Mouse (Mus musculus): ENCODE results near the gene Cdk7.

Gene Cdk7

DNA sequence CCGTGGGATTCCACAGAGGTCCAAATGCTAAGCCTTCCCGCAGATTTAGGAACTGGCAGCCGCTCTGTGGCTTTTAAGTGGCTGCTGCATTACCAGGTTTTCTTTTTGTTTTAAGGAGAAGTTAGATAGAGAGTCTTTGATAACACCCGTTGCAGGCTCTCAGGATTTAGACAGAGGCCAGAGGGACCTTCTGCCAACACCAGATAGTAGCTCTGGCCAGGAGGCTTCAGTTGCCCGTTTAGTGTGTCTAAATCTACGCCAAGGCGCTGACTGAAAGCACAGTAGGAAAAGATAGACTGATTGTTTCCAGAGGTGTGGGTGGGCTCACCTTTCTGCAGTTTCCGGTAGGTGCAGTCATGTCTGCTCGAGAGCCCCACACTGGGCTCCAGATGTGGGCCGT lies 5.5 kb downstream of the Cdk7 start:
- DNase-seq (ENCODE audit: low spot score): no peak

DNA sequence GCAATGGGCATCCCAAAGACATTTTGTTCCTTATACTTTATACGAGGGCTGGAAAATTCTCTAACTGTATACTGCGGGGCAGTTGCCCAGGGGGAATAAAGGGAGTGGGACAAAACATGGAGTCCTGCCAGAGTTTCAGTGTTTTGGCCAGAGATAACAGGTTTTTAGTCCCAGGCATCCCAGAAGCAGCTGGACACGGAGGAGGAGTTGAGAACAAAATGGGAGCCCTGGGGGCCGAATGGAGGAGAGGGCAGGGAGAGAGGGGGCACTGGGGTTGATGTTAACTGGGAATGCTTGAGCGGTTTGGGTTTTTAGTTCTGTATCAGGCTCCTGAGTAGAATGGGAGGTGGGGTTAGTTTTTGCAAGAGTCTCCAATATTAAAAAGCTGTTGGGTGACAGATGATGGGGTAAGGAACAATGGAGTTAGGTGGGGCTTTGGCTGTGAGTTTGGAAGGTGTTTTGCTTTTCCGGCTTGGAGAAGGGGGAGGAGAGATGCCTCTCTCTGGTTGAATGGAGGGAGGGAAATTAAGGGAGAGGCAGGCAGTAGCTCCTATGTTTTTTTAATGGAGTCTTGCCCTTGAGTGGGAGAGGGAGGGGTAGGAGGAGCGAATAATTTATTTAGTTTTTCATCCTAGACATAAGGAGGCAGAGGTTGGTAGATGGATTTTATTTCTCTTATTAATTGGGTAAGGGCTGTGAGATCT lies 6.5 kb downstream of the Cdk7 start:
- no peak for DNase-seq (ENCODE audit: low spot score)

DNA sequence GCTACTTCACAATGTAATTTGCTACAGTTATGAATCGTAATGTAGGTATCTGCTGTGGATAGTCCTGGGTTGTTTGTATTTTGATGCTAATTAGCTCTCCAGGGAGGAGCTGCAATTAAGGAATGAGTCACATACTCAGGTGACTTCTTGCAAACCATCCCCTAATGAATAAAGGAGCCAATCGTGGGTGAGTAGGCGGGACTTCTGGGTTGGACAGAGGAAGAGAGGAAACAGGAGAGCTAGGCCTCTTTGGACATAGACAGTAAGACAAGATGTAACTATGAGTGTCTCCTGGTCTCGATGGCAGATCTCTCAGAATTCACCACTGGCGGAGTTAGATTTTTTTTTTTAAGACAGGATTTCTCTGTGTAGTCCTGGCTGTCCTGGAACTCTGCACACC lies 9.1 kb downstream of the Cdk7 start:
- no peak for DNase-seq (ENCODE audit: low spot score)

DNA sequence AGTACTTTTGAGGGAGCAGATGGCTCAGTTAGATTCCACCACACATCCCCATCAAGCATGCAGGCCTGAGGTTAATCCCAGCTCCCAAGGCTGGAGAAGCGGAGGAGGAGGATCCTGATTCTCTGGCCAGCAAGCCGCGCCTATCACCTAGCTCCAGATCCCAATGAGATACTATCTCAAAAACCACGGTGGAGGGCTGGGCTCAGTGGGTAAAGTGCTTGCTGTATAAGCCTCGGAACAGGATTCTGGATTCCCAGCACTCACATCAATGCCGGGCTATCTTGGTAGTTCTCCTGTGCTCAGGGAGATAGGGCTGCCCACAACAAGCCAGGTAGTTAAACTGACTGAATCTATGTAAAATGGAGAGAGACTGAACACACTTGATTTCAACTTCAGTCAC lies 15.3 kb downstream of the Cdk7 start:
- DNase-seq (ENCODE audit: low spot score): no peak

DNA sequence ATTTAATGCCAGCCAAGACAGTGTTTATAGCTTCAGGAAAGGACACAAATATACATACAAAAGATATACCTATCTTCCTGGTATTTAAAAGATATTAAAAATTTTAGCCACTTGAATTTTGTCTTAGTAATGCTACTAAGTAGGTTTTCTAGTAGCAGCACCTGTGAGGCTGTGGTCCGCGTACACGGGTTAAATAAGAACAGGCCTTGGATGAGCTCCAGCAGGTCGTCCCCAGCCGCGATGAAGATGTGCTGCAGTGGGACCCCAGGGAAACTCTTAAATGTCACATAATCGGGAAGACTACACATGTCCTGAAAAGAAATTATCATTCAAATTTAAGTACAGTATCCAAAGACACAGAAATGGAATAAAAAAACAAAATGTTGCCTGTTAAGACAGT lies 24.5 kb downstream of the Cdk7 start:
- no peak for DNase-seq (ENCODE audit: low spot score)

DNA sequence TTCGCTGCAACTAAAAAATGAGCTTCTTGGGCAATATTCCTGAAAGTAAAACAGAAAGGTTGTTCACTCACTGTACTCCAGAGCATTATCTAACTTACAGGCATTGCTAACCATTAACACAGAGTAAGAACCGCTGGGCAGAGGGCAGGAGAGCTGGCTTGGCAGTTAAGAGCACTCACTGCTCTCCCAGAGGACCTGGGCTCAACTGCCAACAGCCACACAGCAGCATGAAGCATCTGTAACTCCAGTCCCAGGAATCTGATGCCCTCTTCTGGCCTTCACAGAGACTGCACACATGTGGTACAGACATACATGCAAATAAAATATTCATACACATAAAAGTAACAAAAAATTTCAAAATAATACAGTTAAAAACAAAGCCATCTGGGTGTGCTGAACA lies 27.3 kb downstream of the Cdk7 start:
- no peak for DNase-seq (ENCODE audit: low spot score)

DNA sequence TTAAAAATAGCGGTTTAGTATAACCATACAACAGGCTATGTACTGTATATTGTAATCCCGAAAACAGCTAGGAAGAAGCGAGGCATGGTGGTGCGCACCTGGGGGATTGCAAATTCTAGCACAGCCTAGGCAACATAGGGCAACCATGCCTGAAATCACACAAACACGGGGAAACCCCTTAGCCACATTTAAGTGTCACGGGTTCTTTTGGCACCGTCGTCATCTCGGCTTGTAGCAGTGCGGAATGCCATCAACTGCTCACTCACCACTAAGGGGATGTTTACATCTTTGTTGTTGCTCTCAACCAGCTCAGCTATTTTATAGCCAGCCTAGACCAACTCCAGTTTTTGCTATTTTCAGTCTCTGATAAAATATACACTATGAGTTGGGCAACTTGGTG lies 31.9 kb downstream of the Cdk7 start:
- no peak for DNase-seq (ENCODE audit: low spot score)

DNA sequence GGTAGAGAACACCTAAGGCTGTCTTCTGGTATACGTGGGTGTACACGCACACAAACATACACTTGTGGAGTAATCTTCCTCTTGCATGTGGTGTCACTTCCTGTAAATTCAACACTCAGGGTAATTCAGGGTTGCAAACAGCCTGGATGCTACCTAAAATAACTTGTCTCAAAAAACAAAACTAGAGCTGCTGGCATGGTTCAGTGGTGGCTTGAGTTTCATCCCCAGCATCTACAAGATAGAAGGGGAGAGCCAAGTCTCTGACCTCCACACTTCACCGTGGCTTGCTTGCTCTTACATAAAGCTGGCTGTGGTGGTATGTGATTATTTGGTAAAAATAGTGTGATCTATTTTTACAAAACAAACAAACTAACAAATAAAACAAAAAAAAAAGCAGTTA lies 33.2 kb downstream of the Cdk7 start:
- no peak for DNase-seq (ENCODE audit: low spot score)

DNA sequence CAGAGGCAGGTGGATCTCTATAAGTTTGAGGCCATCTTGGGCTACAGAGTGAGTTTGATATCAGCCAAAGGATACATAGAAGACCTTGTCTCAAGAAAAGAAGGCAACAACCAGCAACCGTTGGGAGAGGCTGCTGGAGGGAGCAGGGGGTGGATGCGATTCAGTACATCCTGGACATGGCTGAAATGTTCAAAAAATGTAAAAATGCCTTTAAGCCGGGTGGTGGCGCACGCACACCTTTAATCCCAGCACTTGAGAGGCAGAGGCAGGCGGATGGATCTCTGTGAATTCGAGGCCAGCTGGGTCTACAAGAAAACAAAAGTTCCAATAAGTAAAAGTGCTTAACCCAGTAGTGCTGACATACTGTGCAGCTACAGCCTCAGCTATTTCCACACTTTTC lies 43.2 kb downstream of the Cdk7 start:
- no peak for DNase-seq (ENCODE audit: low spot score)

DNA sequence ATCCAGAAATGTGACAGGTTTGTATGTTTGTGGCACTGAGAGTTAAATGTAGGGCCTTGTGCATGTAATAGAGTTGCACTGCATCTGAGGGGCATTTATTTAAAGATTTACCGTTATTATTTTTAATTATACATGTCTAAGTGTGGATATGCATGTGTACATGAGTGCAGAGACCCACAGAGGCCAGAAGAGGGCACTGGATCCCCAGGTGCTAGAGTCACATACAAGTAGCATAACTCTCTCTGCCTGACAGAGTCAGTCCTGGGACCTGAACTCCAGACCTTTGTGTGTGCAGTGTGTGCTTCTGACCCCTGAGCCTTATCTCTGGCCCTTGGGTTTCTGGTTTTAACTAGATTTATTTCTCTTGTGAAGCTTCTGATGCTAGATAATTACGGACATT lies 46.4 kb downstream of the Cdk7 start:
- no peak for DNase-seq (ENCODE audit: low spot score)

DNA sequence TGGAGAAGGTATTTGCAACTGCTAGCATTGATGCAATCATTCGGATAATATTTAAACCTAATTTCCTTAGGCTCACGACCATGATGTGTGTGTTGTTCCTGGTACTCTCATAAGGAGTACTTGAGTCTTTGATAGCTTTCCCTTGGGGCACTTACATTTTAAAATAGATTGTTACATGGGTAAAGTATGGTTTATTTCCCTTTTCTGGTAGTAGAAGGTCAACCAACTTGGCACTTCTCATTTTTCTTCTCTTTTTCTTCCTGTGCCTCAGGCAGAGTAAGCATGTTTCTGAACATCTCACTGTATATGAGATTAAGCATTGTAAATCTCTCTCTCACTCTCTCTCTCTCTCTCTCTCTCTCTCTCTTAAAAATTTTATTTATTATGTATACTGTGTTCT lies 47.9 kb downstream of the Cdk7 start:
- no peak for DNase-seq (ENCODE audit: low spot score)

DNA sequence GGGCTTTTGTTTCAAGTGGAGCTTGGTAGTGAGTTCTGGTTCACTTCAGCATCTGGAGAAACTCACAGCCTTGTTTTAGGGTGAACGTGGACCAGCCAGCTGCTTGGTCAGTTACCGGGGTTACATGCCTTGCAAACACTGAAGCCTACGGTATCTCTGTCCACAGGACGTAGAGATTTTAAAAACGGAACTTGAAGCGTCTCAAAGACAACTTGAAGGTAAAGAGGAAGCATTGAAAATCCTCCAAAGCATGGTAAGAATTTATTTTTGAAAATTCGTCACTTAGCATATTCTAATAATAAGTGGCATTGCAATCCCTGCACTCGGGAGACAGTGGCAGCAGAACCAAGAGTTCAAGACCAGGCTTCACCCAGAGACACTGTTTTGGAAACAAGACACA lies 49.1 kb downstream of the Cdk7 start:
- no peak for DNase-seq (ENCODE audit: low spot score)

DNA sequence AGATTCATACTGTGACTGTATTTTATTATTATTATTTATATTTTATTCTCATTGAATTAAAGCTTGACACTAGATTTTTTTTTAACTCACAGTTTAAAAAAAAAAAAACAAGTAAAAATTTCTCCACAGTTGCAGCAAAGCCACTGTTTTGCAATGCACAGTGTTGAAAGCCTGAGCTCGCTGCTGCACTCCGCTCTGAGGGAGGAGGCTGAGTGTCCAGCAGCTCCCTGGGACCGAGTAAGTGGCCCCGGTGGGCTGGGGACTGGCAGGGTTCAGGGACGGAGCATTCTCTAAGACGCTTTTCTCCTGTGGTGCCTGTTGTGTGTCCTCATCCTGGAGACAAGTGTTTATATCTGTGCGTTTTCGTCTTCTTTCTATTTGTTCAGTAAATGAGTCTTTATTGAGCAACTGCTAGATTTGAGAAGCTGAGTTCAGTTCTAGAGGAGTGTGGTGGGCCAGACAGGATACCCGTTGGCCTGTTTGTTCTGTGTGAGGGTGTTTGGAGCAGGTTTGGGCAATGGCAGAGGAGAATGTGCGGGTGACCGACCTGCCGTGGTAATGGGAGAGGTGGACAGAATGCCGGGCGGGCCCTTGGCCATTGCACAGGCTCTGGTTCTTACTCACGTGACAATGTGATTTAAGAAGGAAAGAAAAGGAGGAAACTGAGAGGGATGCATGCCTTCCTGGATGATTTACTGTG lies 54.7 kb downstream of the Cdk7 start:
- no peak for DNase-seq (ENCODE audit: low spot score)

DNA sequence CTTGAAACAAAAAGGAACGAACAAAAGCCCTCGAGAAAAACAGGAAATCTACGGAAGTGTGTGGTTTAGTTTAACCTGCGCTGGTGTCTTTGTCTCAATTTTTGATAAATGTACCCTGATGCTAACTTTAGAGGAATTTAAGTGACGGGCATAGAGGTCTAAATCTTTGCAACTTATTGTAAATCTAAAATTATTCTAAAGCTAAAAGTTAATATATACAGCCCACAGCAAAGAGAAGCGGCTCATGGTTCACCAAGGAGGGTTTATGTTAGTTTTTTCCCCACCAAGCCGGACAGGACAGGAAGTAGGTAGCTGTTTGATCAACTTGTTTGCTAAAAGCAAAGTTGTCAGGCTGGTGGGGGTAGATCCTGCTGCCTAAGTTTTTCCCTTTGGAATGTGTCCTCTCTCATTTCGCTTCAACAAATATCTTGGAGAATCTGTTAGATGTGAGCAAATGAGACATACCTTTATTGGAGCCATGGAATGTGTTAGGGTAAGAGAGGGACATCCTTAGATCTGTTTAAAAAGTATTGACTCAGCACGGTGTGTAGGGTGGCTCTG lies 60.5 kb downstream of the Cdk7 start:
- DNase-seq (ENCODE audit: low spot score): peak; percentile 51

DNA sequence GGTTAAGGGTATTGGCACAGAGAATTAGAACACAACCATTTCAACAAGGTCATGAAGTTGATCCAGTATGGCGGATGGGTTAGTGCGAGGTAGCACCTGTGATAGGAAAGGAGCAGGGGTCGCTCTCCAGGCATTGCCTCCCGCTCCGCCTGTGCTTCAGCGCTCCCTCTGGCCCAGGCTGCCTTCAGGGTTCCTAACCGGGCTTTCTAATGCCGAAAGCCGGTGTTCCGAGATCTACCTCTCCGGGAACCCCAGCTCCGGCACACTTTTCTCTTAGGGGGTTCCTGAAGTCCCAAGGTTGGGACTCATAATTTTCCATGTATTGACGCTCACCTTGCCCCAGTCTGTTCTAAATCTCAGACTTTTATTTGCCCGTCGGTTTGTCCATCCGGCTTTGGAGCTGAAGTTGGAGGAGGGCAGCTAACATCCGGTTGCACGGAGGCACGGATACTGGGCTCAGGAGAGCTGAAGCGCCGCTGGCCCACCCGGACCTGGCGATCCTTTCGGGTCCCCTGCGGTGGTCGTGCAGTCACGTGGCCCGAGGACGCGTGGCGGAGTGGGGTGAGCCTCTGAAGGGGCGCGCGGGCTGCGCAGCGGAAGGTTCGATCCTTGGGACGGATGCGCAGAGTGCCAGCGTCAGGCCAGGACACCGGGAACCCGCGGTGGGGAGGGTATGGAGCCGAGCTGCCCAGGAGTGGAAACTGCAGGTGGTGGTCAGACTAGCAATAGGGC lies 61.3 kb downstream of the Cdk7 start, which contains the start of gene Ccdc125:
Gene Ccdc125 (plus strand): TSS at position 427 of the 732 bp plus-strand sequence.
- peak; percentile 72 for DNase-seq (ENCODE audit: low spot score)

DNA sequence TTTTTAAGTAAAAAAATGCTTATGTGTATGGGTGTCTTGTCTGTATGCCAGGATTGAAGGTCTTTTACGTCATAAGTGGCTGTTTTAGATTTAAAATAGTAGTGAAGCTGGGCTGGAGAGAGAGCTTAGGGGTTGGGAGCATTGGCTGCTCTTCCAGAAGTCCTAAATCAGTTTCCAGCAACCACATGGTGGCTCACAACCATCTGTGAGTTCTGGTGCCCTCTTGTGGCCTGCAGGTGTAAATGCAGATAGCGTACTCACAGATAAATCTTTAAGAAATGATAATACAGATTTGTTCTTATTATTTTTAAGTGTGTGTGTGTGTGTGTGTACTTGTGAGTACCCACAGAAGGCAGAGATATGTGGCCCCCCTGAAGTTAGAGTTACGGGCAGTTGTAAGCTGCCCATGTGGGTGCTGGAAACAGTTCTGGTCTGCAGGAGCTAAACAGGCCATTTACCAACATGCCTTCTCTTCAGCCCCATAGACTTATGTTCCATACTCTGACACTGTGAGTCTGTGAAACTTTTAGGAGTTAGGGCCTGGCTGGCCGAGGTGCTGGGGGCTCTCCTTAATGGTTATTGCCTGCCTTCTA lies 70.8 kb downstream of the Cdk7 start:
- DNase-seq (ENCODE audit: low spot score): no peak

DNA sequence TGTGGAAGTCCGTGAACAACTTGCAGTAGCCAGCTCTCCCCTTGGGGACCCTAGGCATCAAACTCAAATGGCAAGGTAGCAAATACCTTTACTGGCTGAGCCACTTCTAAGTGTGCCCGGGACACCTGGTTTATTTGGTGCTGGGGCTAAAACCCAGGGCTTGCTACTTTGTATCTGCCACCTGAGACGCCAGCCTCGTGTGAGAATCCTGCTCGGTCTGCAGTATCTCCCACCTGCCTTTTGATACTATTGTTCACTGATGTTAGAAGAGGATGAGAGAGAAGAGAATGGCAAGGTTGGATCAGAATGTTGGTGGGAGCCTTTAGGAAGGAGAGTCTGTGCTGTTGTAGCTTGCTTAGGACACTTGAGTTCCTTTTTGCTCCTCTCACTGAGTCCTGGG lies 72.6 kb downstream of the Cdk7 start:
- DNase-seq (ENCODE audit: low spot score): no peak

Data from yolk sac, embryonic 10.5 days (tissue).